Mouse (Mus musculus): ENCODE measurements around the gene Glp2r.

GRCm38 (mm10) chr11:67723231-67724013 lies 47.5 kb downstream of the Glp2r start:
- TF ChIP-seq CTCF (IDR thresholded peaks at IDR 0.05; ENCODE audit: control insufficient read depth, insufficient read depth, insufficient read length), result no peak
- TF ChIP-seq USF1 (IDR thresholded peaks at IDR 0.05; ENCODE audit: low read depth), result no peak
- TF ChIP-seq FOSL1 (IDR thresholded peaks at IDR 0.05; ENCODE audit: insufficient read depth, low read length, poor library complexity, severe bottlenecking), result no peak
- TF ChIP-seq CEBPB (IDR thresholded peaks at IDR 0.05; ENCODE audit: low read depth), result no peak

All from C2C12 (cell line).